Mouse (Mus musculus): ENCODE results near the gene Zfp993. TPM values are rescaled to one million over a fixed set of nuclear protein-coding genes. Genes with fewer than 3 reads are reported as not detected.
A peak's percentile ranks its signal among the peaks of the same experiment; 100 is the strongest.
"Not testable (repeated sequence)": the region's sequence is repeated elsewhere in the genome, so short reads cannot be mapped to it uniquely, and the experiment has no call there.

Gene Zfp993
- 2.3 and 3.3 TPM in 2 replicates for polyA plus RNA-seq (2014; fragmentation: Nextera tagmentation; extraction: Ambion mirVana)

DNA sequence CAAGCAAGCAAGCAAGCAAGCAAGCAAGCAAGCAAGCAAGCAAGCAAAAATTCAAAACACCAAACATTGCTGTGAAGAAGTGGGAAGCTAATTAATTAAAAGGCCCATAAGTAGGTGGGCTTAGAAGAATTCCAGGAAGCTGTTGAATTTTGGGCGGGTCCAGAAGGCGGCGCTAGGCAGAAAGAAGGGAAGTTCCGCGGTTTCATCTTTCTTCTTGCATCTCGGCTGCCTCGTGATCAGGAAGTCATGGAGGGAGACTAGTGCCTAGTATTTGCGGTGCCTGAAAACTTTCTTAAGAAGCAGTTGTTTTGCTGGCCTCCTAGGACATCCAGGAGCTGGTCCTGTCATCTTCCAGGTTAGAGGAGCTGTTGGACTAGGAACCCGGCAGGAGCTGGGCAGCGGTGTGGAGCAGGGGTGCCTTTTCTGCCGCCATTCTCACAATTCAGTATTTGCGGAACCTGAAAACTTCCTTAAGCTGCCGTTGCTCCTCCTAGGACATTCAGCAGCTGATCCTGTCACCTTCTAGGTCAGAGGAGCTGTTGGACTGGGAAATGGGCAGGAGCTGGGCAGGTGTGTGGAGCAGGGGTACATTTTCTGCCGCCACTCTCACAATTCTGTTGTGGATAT is at the start of gene Zfp993:
TSS of gene Zfp993 (plus strand) at position 188 of the 627 bp plus-strand sequence.
- H3K27ac ChIP-seq (ENCODE audit: low read depth, low read length); H3K36me3 ChIP-seq (ENCODE audit: control insufficient read depth, insufficient read depth, low read length); H3K4me2 ChIP-seq (replicated peaks; ENCODE audit: low read depth, low read length); DNase-seq (ENCODE audit: low spot score); H3K4me1 ChIP-seq (replicated peaks; ENCODE audit: control insufficient read depth, insufficient read depth, low read length); ATAC-seq (ENCODE audit: low FRiP score); H3K27me3 ChIP-seq (ENCODE audit: control insufficient read depth, insufficient read depth, low read length); H3K9ac ChIP-seq (ENCODE audit: low read depth, low read length); H3K9me3 ChIP-seq (ENCODE audit: control insufficient read depth, low read length); H3K4me3 ChIP-seq (ENCODE audit: low read depth, low read length): not testable (repeated sequence)
- WGBS = no CpG with 5 or more reads among the region's 14 CpGs

DNA sequence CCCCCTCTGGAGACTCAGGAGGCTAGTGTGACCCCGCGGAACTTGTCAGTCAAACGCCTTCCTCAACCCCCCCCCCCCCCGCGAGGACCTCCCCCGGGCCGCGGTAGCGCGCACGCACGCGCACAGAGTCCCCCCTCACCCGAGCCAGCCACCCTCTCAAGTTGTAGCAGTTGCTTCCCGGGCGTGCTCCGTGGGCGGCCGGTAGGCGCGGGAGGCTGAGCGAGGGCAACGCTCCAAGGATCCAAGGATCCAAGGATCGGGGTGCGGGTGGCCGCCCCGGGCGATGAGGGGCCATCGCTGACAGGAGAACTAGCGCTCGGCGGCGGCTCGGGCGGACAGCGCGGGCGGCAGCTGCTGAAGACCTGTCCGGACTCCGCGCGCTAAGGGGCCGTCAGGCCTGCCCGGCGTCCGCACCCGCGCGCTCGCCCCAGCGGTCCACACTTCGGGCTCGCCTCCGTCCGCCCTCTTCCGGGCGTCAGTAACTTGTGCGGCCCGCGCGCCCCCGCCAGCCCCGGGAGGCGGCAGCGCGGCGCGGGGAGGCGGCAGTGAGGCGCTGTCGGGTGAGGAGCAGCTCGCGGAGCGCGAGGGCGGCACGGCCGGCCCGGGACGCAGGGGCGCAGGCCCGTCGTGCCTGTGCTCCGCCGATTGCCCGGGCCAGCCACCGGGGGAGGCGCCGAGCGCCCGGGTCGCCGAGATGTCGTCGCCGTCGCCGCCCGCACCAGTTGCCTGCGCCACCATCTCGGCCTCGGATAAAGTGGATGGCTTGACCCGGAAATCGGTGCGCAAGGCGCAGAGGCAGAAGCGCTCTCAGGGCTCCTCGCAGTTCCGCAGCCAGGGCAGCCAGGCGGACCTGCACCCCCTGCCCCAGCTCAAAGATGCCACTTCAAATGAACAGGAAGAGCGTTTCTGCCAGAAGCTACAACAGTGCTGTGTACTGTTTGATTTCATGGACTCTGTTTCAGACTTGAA is 30.6 kb upstream of the Zfp993 start:
- H3K4me3 ChIP-seq (ENCODE audit: low read depth, low read length); H3K27me3 ChIP-seq (ENCODE audit: control insufficient read depth, insufficient read depth, low read length); H3K27ac ChIP-seq (ENCODE audit: low read depth, low read length); DNase-seq (ENCODE audit: low spot score); H3K4me2 ChIP-seq (replicated peaks; ENCODE audit: low read depth, low read length); H3K4me1 ChIP-seq (replicated peaks; ENCODE audit: control insufficient read depth, insufficient read depth, low read length); H3K36me3 ChIP-seq (ENCODE audit: control insufficient read depth, insufficient read depth, low read length); H3K9ac ChIP-seq (ENCODE audit: low read depth, low read length); H3K9me3 ChIP-seq (ENCODE audit: control insufficient read depth, low read length): not testable (repeated sequence)
- 0% methylated on average over 6 of the region's 111 CpGs for WGBS
- ATAC-seq (ENCODE audit: low FRiP score) = peak; percentile 97

DNA sequence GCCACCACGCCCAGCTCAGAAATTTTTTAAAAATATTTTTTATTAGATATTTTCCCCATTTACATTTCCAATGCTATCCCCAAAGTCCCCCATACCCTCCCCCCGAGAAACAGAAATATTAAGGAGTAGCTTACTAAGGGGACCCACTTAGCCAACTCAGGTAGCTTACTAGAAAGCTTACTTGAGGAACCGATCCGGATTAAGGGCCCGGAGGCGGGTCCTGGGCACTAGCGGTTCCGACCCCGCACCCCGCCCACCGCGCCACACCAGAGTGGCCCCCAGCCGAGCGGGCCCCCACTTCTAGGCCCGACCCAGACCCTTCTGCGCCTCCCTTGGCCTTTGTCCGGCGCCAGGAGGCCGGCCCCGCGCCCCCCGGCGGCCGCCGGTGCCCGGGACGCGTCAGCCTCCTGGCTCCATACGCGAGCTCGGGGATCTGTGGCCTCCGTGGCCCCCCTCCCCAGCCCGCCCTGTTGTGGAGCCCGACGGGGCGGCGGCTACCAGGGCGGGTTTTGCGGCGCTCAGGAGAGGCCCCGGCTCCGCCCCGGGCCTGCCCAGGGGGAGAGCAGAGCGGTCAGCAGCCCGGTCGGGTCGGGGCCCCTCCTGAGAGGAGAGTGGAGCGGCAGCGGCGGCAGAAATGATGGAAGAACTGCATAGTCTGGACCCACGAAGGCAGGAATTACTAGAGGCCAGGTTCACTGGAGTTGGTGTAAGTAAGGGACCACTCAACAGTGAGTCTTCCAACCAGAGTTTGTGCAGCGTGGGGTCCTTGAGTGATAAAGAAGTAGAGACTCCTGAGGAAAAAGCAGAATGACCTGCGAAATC is 7.0 kb upstream of the Zfp993 start:
- peak; percentile 97 for ATAC-seq (ENCODE audit: low FRiP score)
- WGBS = 13% methylated on average over 19 of the region's 53 CpGs
- not testable (repeated sequence) for H3K27ac ChIP-seq (ENCODE audit: low read depth, low read length); H3K4me1 ChIP-seq (replicated peaks; ENCODE audit: control insufficient read depth, insufficient read depth, low read length); H3K36me3 ChIP-seq (ENCODE audit: control insufficient read depth, insufficient read depth, low read length); H3K9me3 ChIP-seq (ENCODE audit: control insufficient read depth, low read length); H3K9ac ChIP-seq (ENCODE audit: low read depth, low read length); H3K27me3 ChIP-seq (ENCODE audit: control insufficient read depth, insufficient read depth, low read length)
- Histone ChIP-seq H3K4me2 (replicated peaks; ENCODE audit: low read depth, low read length) (peak overlapping the region; percentile 17; the same call in 1 of the 2 replicates), H3K4me3 (ENCODE audit: low read depth, low read length) (0 out of 2 replicates have a peak overlapping the region, but pooled peaks have one; percentile 12)
- DNase-seq (ENCODE audit: low spot score) = peak; percentile 25

DNA sequence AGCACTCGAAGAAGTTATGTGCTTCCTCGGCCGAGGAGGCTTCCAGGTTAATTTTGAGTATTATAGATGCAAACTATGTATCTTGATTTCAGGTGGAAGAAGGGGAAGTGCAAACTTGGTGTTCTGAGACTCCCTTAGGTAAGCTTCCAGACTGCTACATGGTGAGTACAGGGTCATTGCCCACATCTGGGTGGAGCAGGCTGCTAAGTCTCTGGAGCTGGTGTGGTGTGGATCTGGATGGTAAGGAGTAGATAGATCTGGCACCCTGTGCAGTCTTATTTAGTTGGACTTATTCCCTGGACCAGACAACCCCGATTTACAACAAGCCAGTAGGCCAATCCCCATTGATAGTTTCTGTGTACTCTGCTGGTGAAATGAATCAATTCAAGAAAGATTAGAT is 33.6 kb downstream of the Zfp993 start:
- not testable (repeated sequence) for H3K9me3 ChIP-seq (ENCODE audit: control insufficient read depth, low read length); H3K4me2 ChIP-seq (replicated peaks; ENCODE audit: low read depth, low read length); H3K9ac ChIP-seq (ENCODE audit: low read depth, low read length); H3K27ac ChIP-seq (ENCODE audit: low read depth, low read length); H3K4me1 ChIP-seq (replicated peaks; ENCODE audit: control insufficient read depth, insufficient read depth, low read length); H3K27me3 ChIP-seq (ENCODE audit: control insufficient read depth, insufficient read depth, low read length); H3K4me3 ChIP-seq (ENCODE audit: low read depth, low read length); H3K36me3 ChIP-seq (ENCODE audit: control insufficient read depth, insufficient read depth, low read length); DNase-seq (ENCODE audit: low spot score)
- no CpG with 5 or more reads among the region's 4 CpGs for WGBS
- peak; percentile 56; the same call in 1 of the 2 replicates for ATAC-seq (ENCODE audit: low FRiP score)

DNA sequence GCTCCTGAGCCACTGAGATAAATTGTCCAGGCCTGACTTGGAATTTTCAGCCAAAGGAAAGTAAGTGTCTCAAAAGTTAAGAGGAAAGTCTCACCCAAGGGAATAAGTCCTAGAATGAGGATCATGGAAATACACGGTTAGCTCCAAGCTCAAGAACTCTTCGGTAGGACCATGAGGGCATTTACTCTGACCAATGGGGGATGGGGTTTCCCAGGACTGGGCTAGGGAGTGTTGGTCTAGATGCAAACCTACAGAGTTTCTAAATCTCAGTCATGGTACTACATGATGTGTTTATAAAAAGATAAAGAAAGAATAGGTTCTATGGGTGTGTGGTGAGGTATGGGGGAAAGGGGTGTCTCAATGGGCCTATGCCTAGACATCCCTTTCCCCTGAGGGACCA is 38.9 kb downstream of the Zfp993 start:
- H3K4me1 ChIP-seq (replicated peaks; ENCODE audit: control insufficient read depth, insufficient read depth, low read length); H3K27me3 ChIP-seq (ENCODE audit: control insufficient read depth, insufficient read depth, low read length); H3K9ac ChIP-seq (ENCODE audit: low read depth, low read length); DNase-seq (ENCODE audit: low spot score); H3K36me3 ChIP-seq (ENCODE audit: control insufficient read depth, insufficient read depth, low read length); H3K4me2 ChIP-seq (replicated peaks; ENCODE audit: low read depth, low read length); H3K9me3 ChIP-seq (ENCODE audit: control insufficient read depth, low read length); H3K27ac ChIP-seq (ENCODE audit: low read depth, low read length); H3K4me3 ChIP-seq (ENCODE audit: low read depth, low read length): not testable (repeated sequence)
- ATAC-seq (ENCODE audit: low FRiP score) = peak; percentile 54
- no CpG with 5 or more reads among the region's 2 CpGs for WGBS

DNA sequence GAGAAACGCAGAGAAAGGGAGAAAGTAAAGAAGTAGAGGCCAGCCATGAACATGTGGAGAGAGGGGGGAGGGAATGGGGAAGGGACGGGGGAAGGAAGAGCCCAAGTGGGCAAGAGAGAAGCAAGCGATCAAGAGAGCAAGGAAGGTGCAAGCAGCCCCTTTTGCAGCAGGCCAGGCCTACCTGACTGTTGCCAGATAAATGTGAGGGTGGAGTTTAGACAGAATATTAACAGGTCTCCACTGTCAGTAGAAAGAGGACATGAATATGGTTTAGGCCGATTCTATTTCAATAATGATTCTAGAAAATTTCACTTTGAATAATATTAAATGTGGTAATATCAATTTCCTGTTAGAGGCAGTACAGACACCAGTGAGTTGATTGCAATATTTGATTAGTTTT is 39.4 kb downstream of the Zfp993 start:
- H3K4me3 ChIP-seq (ENCODE audit: low read depth, low read length); H3K9ac ChIP-seq (ENCODE audit: low read depth, low read length): not testable (repeated sequence)

DNA sequence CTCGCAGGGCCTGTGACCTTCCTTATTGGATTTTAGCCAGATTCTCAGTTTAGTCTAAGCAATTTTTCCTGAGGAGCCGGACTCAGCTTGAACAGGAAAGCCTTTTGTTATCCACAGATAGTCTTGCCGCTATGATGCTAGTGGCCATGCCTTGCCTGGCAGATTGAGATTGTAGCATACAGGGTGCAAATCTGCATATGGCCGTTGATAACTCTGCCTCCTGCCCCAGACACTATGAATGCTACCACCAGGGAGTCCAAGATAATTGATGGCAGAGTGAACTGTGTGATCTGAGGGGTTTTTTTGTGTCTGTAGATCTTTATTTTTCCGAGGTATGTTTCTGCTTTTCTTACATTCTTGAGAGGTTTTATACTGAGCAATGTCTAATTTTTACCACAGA is 39.9 kb downstream of the Zfp993 start:
- peak; percentile 8; the same call in 1 of the 2 replicates for ATAC-seq (ENCODE audit: low FRiP score)
- not testable (repeated sequence) for H3K4me3 ChIP-seq (ENCODE audit: low read depth, low read length); H3K27ac ChIP-seq (ENCODE audit: low read depth, low read length); H3K4me2 ChIP-seq (replicated peaks; ENCODE audit: low read depth, low read length); H3K9ac ChIP-seq (ENCODE audit: low read depth, low read length); H3K4me1 ChIP-seq (replicated peaks; ENCODE audit: control insufficient read depth, insufficient read depth, low read length); DNase-seq (ENCODE audit: low spot score); H3K27me3 ChIP-seq (ENCODE audit: control insufficient read depth, insufficient read depth, low read length); H3K9me3 ChIP-seq (ENCODE audit: control insufficient read depth, low read length); H3K36me3 ChIP-seq (ENCODE audit: control insufficient read depth, insufficient read depth, low read length)
- WGBS = 100% methylated on average over 1 of the region's 5 CpGs

More for the DNA sequence above, 39.4 kb downstream of the Zfp993 start:
- not testable (repeated sequence) for H3K27ac ChIP-seq (ENCODE audit: low read depth, low read length); H3K4me2 ChIP-seq (replicated peaks; ENCODE audit: low read depth, low read length); DNase-seq (ENCODE audit: low spot score); H3K4me1 ChIP-seq (replicated peaks; ENCODE audit: control insufficient read depth, insufficient read depth, low read length); H3K9me3 ChIP-seq (ENCODE audit: control insufficient read depth, low read length); H3K36me3 ChIP-seq (ENCODE audit: control insufficient read depth, insufficient read depth, low read length); H3K27me3 ChIP-seq (ENCODE audit: control insufficient read depth, insufficient read depth, low read length)
- 95% methylated on average over 1 of the region's 4 CpGs for WGBS
- 0 out of 2 replicates have a peak, but pooled peaks have one; percentile 42 for ATAC-seq (ENCODE audit: low FRiP score)

All from hindbrain, embryonic 11.5 days (tissue).